Mouse (Mus musculus) testis, adult 2 months (tissue): ENCODE data around the gene Smcp. TPM values are rescaled to one million over a fixed set of nuclear protein-coding genes. Genes with fewer than 3 reads are reported as not detected.

ENCODE experiments used
- H3K27ac ChIP-seq: fragments of 200-500 bp; 2 replicates; pipeline ENCODE4 v1.5.1; 2012; ENCODE audit warnings: low read depth, low read length; ENCODE audit not compliant: control insufficient read depth, insufficient read depth
- H3K27me3 ChIP-seq: fragments of 200-500 bp; 2 replicates; pipeline ENCODE4 v1.6.1; 2012; ENCODE audit warnings: mild to moderate bottlenecking, low read length, moderate library complexity; ENCODE audit not compliant: control insufficient read depth, insufficient read depth
- H3K36me3 ChIP-seq: fragments of 200-500 bp; 2 replicates; pipeline ENCODE4 v1.6.1; 2012; ENCODE audit warnings: mild to moderate bottlenecking, low read length; ENCODE audit not compliant: control insufficient read depth, insufficient read depth
- H3K4me1 ChIP-seq: fragments of 200-500 bp; 2 replicates; pipeline ENCODE4 v1.6.1; 2012; ENCODE audit warnings: low read length; ENCODE audit not compliant: control insufficient read depth, insufficient read depth
- H3K4me3 ChIP-seq: fragments of 200-500 bp; 2 replicates; pipeline ENCODE4 v1.5.1; 2012; ENCODE audit warnings: low read depth, mild to moderate bottlenecking, low read length, moderate library complexity, mixed read lengths; ENCODE audit not compliant: control insufficient read depth
- CTCF ChIP-seq: fragments of 200-500 bp; IDR thresholded peaks from 2 replicates; pipeline ENCODE4 v1.5.1; 2012; ENCODE audit warnings: low read depth, mild to moderate bottlenecking, inconsistent platforms, low read length, moderate library complexity; ENCODE audit not compliant: control insufficient read depth, insufficient read depth, insufficient replicate concordance
- POLR2A ChIP-seq: fragments of 200-500 bp; IDR thresholded peaks from 2 replicates; pipeline ENCODE4 v1.6.1; 2012; ENCODE audit warnings: low read depth, mild to moderate bottlenecking, inconsistent platforms, low read length, moderate library complexity; ENCODE audit not compliant: control insufficient read depth
- polyA plus RNA-seq: library from polyadenylated mRNA; depleted of rRNA; stranded (reverse); fragments of >200 nt; gene quantifications from 2 replicates; pipeline ENCODE4 v1.2.3, GENCODE M21; 2012; rRNA removed

The Smcp gene
- 4,177 and 4,558 TPM in 2 replicates for polyA plus RNA-seq

DNA sequence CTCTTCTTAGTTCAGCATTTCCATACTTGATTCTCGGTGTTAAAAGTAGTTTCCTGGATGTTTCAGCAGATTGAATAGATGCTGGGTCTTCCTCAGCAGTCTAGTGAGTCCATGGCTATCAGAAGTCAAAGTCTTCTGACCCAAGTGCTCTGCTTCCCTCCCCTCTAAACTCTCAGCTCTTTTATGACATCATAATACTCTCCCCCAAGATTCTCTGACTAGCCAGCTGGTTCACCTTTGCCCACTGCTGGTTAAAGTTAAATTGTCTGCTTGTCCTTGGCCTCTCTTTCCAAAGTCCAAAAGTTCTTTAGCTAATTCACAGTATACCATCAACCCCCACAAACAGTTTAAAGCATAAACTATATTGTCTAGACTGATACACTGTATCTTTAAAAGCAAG, at the start of gene Smcp:
TSS of gene Smcp (minus strand) at position 140 of the 400 bp plus-strand sequence.
- TF ChIP-seq CTCF (no peak), POLR2A (no peak)
- H3K4me3 ChIP-seq, result peak within 1 kb of the TSS; percentile 88

GRCm38 (mm10) chr3:92638653-92638991, 49.8 kb upstream of the Smcp start:
- Histone ChIP-seq H3K27ac (no peak overlapping the region), H3K4me1 (no peaks in the 10 kb centered on the region), H3K27me3 (no peaks in the 10 kb centered on the region), H3K36me3 (no peaks in the 10 kb centered on the region), H3K4me3 (no peak overlapping the region)
- TF ChIP-seq POLR2A (no peak), CTCF (no peak)

More for the DNA sequence above, at the start of gene Smcp:
- Histone ChIP-seq H3K36me3 (no peaks in the 10 kb centered on the region), H3K27me3 (no peaks in the 10 kb centered on the region), H3K4me1 (no peaks in the 10 kb centered on the region), H3K27ac (peak within 1 kb of the TSS; percentile 78)

- Histone ChIP-seq H3K36me3 (no peaks in the 10 kb centered on the region), H3K4me1 (no peaks in the 10 kb centered on the region), H3K4me3 (no peak overlapping the region), H3K27ac (no peak overlapping the region), H3K27me3 (no peaks in the 10 kb centered on the region)
- TF ChIP-seq CTCF, result no peak
- no peak for TF ChIP-seq POLR2A
Measured at GRCm38 (mm10) chr3:92637745-92638652, 49.2 kb upstream of the Smcp start.

GRCm38 (mm10) chr3:92621560-92621959, 32.8 kb upstream of the Smcp start, which contains the start of gene Lce6a:
Gene Lce6a, minus strand, starts transcription at chr3:92621660.
- Histone ChIP-seq H3K27me3 (no peaks in the 10 kb centered on the region), H3K27ac (no peak within 1 kb of the TSS), H3K4me1 (no peaks in the 10 kb centered on the region), H3K4me3 (no peak within 1 kb of the TSS), H3K36me3 (no peaks in the 10 kb centered on the region)
- TF ChIP-seq CTCF (no peak), POLR2A (no peak)

DNA sequence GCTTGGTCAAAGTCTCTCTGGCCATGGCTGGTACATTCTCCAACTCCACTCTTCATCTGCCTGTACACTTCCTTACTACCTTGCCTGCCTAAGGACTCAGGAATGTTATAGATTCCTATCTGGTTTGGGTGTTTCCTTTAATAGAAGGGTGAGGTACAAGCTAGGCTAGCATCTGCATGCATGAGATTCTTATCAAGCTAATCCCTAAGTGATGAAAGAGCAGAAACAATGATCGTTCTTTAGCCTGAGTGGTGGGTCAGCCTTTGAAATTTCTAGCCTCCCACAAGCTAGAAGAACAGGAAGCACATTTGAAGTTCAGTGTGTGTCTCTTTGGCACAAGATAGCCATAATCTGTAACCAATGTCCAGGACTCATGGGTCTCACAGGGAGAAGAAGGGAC, 21.0 kb upstream of the Smcp start:
- H3K36me3 ChIP-seq, result no peaks in the 10 kb centered on the region
- no peaks in the 10 kb centered on the region for H3K27me3 ChIP-seq
- H3K4me3 ChIP-seq, result no peak overlapping the region
- H3K4me1 ChIP-seq, result no peaks in the 10 kb centered on the region
- H3K27ac ChIP-seq, result no peak overlapping the region
- TF ChIP-seq CTCF (no peak), POLR2A (no peak)

- TF ChIP-seq CTCF, result no peak
- no peak for TF ChIP-seq POLR2A
- Histone ChIP-seq H3K36me3 (no peaks in the 10 kb centered on the region), H3K27ac (no peak within 1 kb of the TSS), H3K4me1 (no peaks in the 10 kb centered on the region), H3K27me3 (no peaks in the 10 kb centered on the region), H3K4me3 (no peak within 1 kb of the TSS)
Measured at GRCm38 (mm10) chr3:92607392-92607791, 18.6 kb upstream of the Smcp start, which contains the start of gene 2210017I01Rik. Gene 2210017I01Rik, minus strand, starts transcription at chr3:92607492.

- Histone ChIP-seq H3K27me3 (no peaks in the 10 kb centered on the region), H3K27ac (no peak overlapping the region), H3K4me1 (no peaks in the 10 kb centered on the region), H3K4me3 (no peak overlapping the region), H3K36me3 (no peaks in the 10 kb centered on the region)
- TF ChIP-seq CTCF, result no peak
- no peak for TF ChIP-seq POLR2A
Measured at GRCm38 (mm10) chr3:92602169-92602568, 13.4 kb upstream of the Smcp start.
